Mouse (Mus musculus): ENCODE results near the gene Slamf6.

Slamf6 gene

DNA sequence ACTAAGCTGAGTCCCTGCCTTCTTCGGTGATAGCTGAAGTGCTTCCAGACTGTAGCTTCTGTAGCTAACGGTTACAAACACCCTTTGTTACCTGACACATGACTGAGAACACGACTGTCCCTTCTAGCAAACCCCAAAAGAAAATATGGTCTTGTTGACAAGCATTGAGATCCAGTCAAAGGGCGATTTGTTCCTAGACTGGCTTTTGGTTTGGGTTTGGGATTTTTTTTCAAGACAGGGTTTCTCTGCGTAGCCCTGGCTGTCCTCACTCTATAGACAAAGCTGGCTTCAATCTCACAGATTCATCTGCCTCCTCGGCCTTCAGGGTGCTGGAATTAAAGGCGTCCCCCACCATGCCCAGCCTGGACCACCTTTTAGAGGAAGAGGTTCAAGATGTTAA, 79.4 kb downstream of the Slamf6 start:
- no peak for DNase-seq

DNA sequence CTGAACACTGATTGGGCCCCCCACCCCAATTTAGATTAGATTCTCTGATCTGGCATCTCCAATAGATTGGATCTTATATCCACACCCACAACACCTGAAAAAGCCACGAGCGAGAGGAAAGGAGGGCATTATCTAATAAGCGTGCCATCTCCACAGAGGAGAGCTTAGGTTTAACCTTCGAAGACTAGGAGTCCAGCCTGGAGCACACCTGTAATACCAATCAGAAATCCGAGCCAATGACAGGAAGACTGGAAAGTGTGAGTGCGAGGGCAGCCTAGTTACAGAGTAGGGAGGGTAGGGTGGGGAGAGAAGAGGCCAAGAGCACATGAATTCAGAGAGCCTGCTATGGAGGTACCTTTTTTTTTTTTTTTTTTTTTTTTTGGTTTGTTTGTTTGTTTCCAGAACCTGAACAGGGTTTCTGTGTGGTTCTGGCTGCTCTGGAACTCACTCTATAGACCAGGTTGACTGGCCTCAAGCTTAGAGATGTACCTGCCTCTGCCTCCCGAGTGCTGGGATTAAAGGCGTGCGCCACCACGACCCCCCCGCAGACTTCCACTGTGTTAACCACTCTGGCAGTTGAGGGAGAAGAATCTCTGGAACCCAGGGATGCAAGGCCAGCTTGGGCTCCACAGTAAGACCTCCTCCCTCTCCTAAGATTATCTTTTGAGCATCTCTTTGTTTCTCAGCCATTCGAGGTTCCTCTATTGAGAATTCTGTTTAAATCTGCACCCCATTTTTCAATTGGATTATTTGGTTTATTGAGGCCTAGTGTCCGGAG, 81.7 kb downstream of the Slamf6 start:
- no peak for DNase-seq

GRCm38 (mm10) chr1:172000641-172001040, 83.3 kb downstream of the Slamf6 start:
- DNase-seq: peak; percentile 43 to 81

DNA sequence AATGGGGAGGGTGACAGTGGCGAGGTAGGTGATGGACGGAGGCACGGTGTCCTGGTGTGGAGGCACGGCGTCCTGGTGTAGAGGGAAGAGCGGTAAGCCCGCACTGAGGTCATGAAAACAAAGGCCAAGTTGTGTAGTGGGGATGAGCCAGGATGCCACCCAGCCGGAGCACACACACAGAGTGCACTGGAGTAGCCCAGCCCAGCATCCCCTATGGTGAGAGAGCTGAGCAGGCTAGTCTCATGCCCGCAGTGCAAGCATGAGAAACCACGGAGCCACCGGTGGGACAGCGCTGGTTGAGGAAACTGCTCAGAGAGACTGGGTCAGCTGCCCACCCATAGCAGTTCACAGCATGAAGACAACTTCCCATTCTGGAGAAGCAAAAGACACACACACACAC, 84.3 kb downstream of the Slamf6 start:
- DNase-seq: no peak

Measured in kidney, postnatal 36 days (tissue).